Mouse (Mus musculus) ES-E14 (cell line): ENCODE measurements around the gene Sh3yl1. TPM values are rescaled to one million over a fixed set of nuclear protein-coding genes. Genes with fewer than 3 reads are reported as not detected.

Experiments used
- DNase-seq: peaks from one replicate; pipeline ENCODE4 v3.0.0-alpha.2; 2013; ENCODE audit warnings: low read depth, low spot score
- H3K27ac ChIP-seq: 2 replicates; pipeline ENCODE4 v1.5.1; 2012; ENCODE audit warnings: low read depth, mild to moderate bottlenecking, low read length, moderate library complexity, mixed read lengths; ENCODE audit not compliant: poor library complexity, insufficient read depth, severe bottlenecking
- H3K36me3 ChIP-seq: 2 replicates; pipeline ENCODE4 v1.6.1; 2012; ENCODE audit warnings: mild to moderate bottlenecking, low read length, moderate library complexity, mixed read lengths; ENCODE audit not compliant: control insufficient read depth, poor library complexity, insufficient read depth, severe bottlenecking
- H3K4me1 ChIP-seq, 2 experiments: fragments of 150-350 bp in 1 of 2; sonication (generic) in 1 of 2; 2 replicates each; pipeline ENCODE4 v1.6.1; 2012; ENCODE audit warnings: low read length in 2 of 2, mild to moderate bottlenecking in 1 of 2, mixed read lengths in 1 of 2; ENCODE audit not compliant: control insufficient read depth in 2 of 2, insufficient read depth in 2 of 2, poor library complexity in 1 of 2
- H3K4me3 ChIP-seq, 2 experiments: fragments of 150-350 bp in 1 of 2; sonication (generic) in 1 of 2; 2 replicates each; pipeline ENCODE4 v1.5.1; 2012; ENCODE audit warnings: low read length in 2 of 2, low read depth in 1 of 2, mild to moderate bottlenecking in 1 of 2, mixed read lengths in 1 of 2; ENCODE audit not compliant: insufficient read depth in 1 of 2, poor library complexity in 1 of 2, severe bottlenecking in 1 of 2
- H3K9ac ChIP-seq: 2 replicates; pipeline ENCODE4 v1.6.1; 2012; ENCODE audit warnings: low read depth, mild to moderate bottlenecking, low read length, mixed read lengths; ENCODE audit not compliant: poor library complexity, insufficient read depth, severe bottlenecking
- H3K9me3 ChIP-seq: fragments of 150-350 bp; sonication (generic); 2 replicates; pipeline ENCODE4 v1.6.1; 2012; ENCODE audit warnings: low read depth, mild to moderate bottlenecking, low read length; ENCODE audit not compliant: control insufficient read depth, insufficient read depth
- CHD2 ChIP-seq: IDR thresholded peaks from 2 replicates; pipeline ENCODE4 v1.6.1; 2014; ENCODE audit warnings: mild to moderate bottlenecking, low read depth, low read length, inconsistent platforms
- HCFC1 ChIP-seq: IDR thresholded peaks from 2 replicates; pipeline ENCODE4 v1.6.1; 2012; ENCODE audit warnings: low read length, inconsistent platforms, borderline replicate concordance; ENCODE audit not compliant: insufficient read depth
- MAFK ChIP-seq: IDR thresholded peaks from 2 replicates; pipeline ENCODE4 v1.6.1; 2014; ENCODE audit warnings: mild to moderate bottlenecking, low read depth, low read length, inconsistent platforms; ENCODE audit not compliant: insufficient read depth
- ZC3H11A ChIP-seq: IDR thresholded peaks from 2 replicates; pipeline ENCODE4 v1.6.1; 2012; ENCODE audit warnings: low read depth, mild to moderate bottlenecking, inconsistent platforms, low read length, borderline replicate concordance
- ZNF384 ChIP-seq: IDR thresholded peaks from 2 replicates; pipeline ENCODE4 v1.6.1; 2012; ENCODE audit warnings: low read depth, low read length, inconsistent platforms
- in situ Hi-C, 2 experiments: fragments of 600-800 bp; cut with MboI; formaldehyde crosslinking; loops; one replicate each; pipeline ENCODE4 v1.15.1; 2025; ENCODE audit warnings: low sequenced_read_pairs in 2 of 2, inconsistent platforms in 1 of 2; ENCODE audit not compliant: unreplicated experiment in 2 of 2
- total RNA-seq: library from RNA; depleted of rRNA; stranded (reverse); fragments of 300-350 nt; gene quantifications from 2 replicates; pipeline ENCODE4 v1.2.3, GENCODE M21; 2012

The Sh3yl1 gene
- total RNA-seq, 1 experiment: 4.2 TPM

GRCm38 (mm10) chr12:30891438-30891837 lies 20.0 kb upstream of the Sh3yl1 start:
- DNase-seq: no peak
- Histone ChIP-seq H3K9ac (no peak overlapping the region), H3K4me3 (no peak overlapping the region), H3K4me1 (no peaks in the 10 kb centered on the region), H3K36me3 (no peaks in the 10 kb centered on the region), H3K27ac (no peak overlapping the region), H3K9me3 (no peaks in the 10 kb centered on the region)
- TF ChIP-seq CHD2 (no peak), ZNF384 (no peak), HCFC1 (no peak), ZC3H11A (no peak), MAFK (no peak)
- in situ Hi-C loops: no loop called here

GRCm38 (mm10) chr12:30897039-30897438 lies 14.4 kb upstream of the Sh3yl1 start:
- DNase-seq: no peak
- H3K9me3 ChIP-seq: no peaks in the 10 kb centered on the region
- H3K36me3 ChIP-seq: peaks cover 5% of the 10 kb centered on the region
- no peak overlapping the region for H3K4me3 ChIP-seq
- H3K27ac ChIP-seq: no peak overlapping the region
- H3K4me1 ChIP-seq: no peaks in the 10 kb centered on the region
- no peak overlapping the region for H3K9ac ChIP-seq
- TF ChIP-seq ZC3H11A: no peak
- TF ChIP-seq HCFC1: no peak
- no peak for TF ChIP-seq CHD2
- no peak for TF ChIP-seq MAFK
- in situ Hi-C loops: no loop called here

- in situ Hi-C loops: no loop called here
- no peak overlapping the region for H3K9ac ChIP-seq
- no peak for DNase-seq
- no peak overlapping the region for H3K27ac ChIP-seq
- H3K4me1 ChIP-seq: no peaks in the 10 kb centered on the region
- TF ChIP-seq ZC3H11A (no peak), HCFC1 (no peak), MAFK (no peak), ZNF384 (no peak), CHD2 (no peak)
- peaks cover 7% of the 10 kb centered on the region; the same call in 1 of the 2 replicates for H3K36me3 ChIP-seq
- no peak overlapping the region for H3K4me3 ChIP-seq
- H3K9me3 ChIP-seq: no peaks in the 10 kb centered on the region
These were observed 2.8 kb upstream of the Sh3yl1 start for GRCm38 (mm10) chr12:30908658-30909057.

GRCm38 (mm10) chr12:30909881-30910280 lies 1.6 kb upstream of the Sh3yl1 start:
- Histone ChIP-seq H3K27ac (no peak overlapping the region), H3K9ac (no peak overlapping the region), H3K4me1 (no peaks in the 10 kb centered on the region), H3K36me3 (peaks cover 2% of the 10 kb centered on the region; the same call in 1 of the 2 replicates), H3K4me3 (no peak overlapping the region), H3K9me3 (no peaks in the 10 kb centered on the region)
- in situ Hi-C loops: no loop called here
- TF ChIP-seq MAFK (no peak), CHD2 (no peak), ZNF384 (no peak), ZC3H11A (no peak), HCFC1 (no peak)
- no peak for DNase-seq

- TF ChIP-seq ZC3H11A (no peak), MAFK (no peak), ZNF384 (no peak), CHD2 (no peak), HCFC1 (no peak)
- no peak overlapping the region for H3K27ac ChIP-seq
- H3K9me3 ChIP-seq: no peaks in the 10 kb centered on the region
- no peaks in the 10 kb centered on the region for H3K4me1 ChIP-seq
- in situ Hi-C loops: no loop called here
- no peak for DNase-seq
- H3K9ac ChIP-seq: peak overlapping the region; percentile 94
- H3K4me3 ChIP-seq: peak overlapping the region; percentile 77 to 97
- H3K36me3 ChIP-seq: no peaks in the 10 kb centered on the region
These were observed 608 bp upstream of the Sh3yl1 start for GRCm38 (mm10) chr12:30910860-30911259.
